Mouse (Mus musculus) cortical plate, adult 2 months (tissue): Measurements from ENCODE around the gene RPS10-NUDT3. TPM values are rescaled to one million over a fixed set of nuclear protein-coding genes. Genes with fewer than 3 reads are reported as not detected.

Source experiments
- H3K27ac ChIP-seq: fragments of 200-500 bp; 2 replicates; pipeline ENCODE4 v1.5.1; 2012; ENCODE audit warnings: low read length, control low read depth, inconsistent platforms; ENCODE audit not compliant: insufficient read depth
- H3K4me1 ChIP-seq: fragments of 200-500 bp; 2 replicates; pipeline ENCODE4 v1.6.1; 2011; ENCODE audit warnings: low read length; ENCODE audit not compliant: control insufficient read depth, insufficient read depth
- H3K4me3 ChIP-seq: fragments of 200-500 bp; 2 replicates; pipeline ENCODE4 v1.5.1; 2011; ENCODE audit warnings: mild to moderate bottlenecking, low read length, control low read depth; ENCODE audit not compliant: insufficient read depth
- CTCF ChIP-seq: fragments of 200-500 bp; IDR thresholded peaks from 2 replicates; pipeline ENCODE4 v1.5.1; 2011; ENCODE audit warnings: mild to moderate bottlenecking, control low read depth, low read length; ENCODE audit not compliant: insufficient read depth; ENCODE audit errors: extremely low read depth
- POLR2A ChIP-seq: fragments of 200-500 bp; IDR thresholded peaks from 2 replicates; pipeline ENCODE4 v1.6.1; 2011; ENCODE audit warnings: mild to moderate bottlenecking, low read length, control low read depth; ENCODE audit not compliant: insufficient read depth; ENCODE audit errors: extremely low read depth
- polyA plus RNA-seq: library from polyadenylated mRNA; depleted of rRNA; stranded (reverse); fragments of >200 nt; gene quantifications from 2 replicates; pipeline ENCODE4 v1.2.3, GENCODE M21; 2012

Gene RPS10-NUDT3
- polyA plus RNA-seq, 1 experiment: 0.15 TPM

GRCm38 (mm10) chr17:27613016-27613415 is 22.0 kb downstream of the RPS10-NUDT3 start:
- TF ChIP-seq POLR2A (no peak), CTCF (no peak)
- H3K27ac ChIP-seq: no peak overlapping the region
- peaks cover 24% of the 10 kb centered on the region for H3K4me1 ChIP-seq
- H3K4me3 ChIP-seq: no peak overlapping the region

- Histone ChIP-seq H3K4me3 (no peak overlapping the region), H3K4me1 (peaks cover 24% of the 10 kb centered on the region), H3K27ac (peak overlapping the region; percentile 62; the same call in 1 of the 2 replicates)
- TF ChIP-seq POLR2A (no peak), CTCF (no peak)
Observed at GRCm38 (mm10) chr17:27611994-27612393, 23.0 kb downstream of the RPS10-NUDT3 start.

GRCm38 (mm10) chr17:27611519-27611884 is 23.5 kb downstream of the RPS10-NUDT3 start:
- Histone ChIP-seq H3K4me1 (peaks cover 24% of the 10 kb centered on the region), H3K4me3 (no peak overlapping the region), H3K27ac (peak overlapping the region; percentile 62)
- TF ChIP-seq CTCF (no peak), POLR2A (no peak)

- H3K4me1 ChIP-seq: peaks cover 24% of the 10 kb centered on the region
Observed at GRCm38 (mm10) chr17:27610679-27611518, 24.1 kb downstream of the RPS10-NUDT3 start.

GRCm38 (mm10) chr17:27609576-27609975 is 25.4 kb downstream of the RPS10-NUDT3 start:
- Histone ChIP-seq H3K27ac (peak overlapping the region; percentile 70; the same call in 1 of the 2 replicates), H3K4me1 (peaks cover 22% of the 10 kb centered on the region), H3K4me3 (no peak overlapping the region)
- TF ChIP-seq POLR2A (no peak), CTCF (no peak)

More at GRCm38 (mm10) chr17:27610679-27611518, 24.1 kb downstream of the RPS10-NUDT3 start:
- Histone ChIP-seq H3K27ac (peak overlapping the region; percentile 62), H3K4me3 (no peak overlapping the region)
- TF ChIP-seq POLR2A: peak; percentile 57; the same call in 1 of the 2 replicates
- TF ChIP-seq CTCF: no peak

- TF ChIP-seq POLR2A (no peak), CTCF (no peak)
- Histone ChIP-seq H3K4me1 (peaks cover 22% of the 10 kb centered on the region), H3K4me3 (no peak overlapping the region), H3K27ac (no peak overlapping the region)
Observed at GRCm38 (mm10) chr17:27603522-27604234, 31.3 kb downstream of the RPS10-NUDT3 start.

- no peak overlapping the region for H3K4me3 ChIP-seq
- peaks cover 23% of the 10 kb centered on the region for H3K4me1 ChIP-seq
- TF ChIP-seq POLR2A (no peak), CTCF (no peak)
- H3K27ac ChIP-seq: no peak overlapping the region
Observed at GRCm38 (mm10) chr17:27603036-27603435, 32.0 kb downstream of the RPS10-NUDT3 start.

GRCm38 (mm10) chr17:27600869-27601268 is 34.2 kb downstream of the RPS10-NUDT3 start:
- peaks cover 26% of the 10 kb centered on the region for H3K4me1 ChIP-seq
- no peak overlapping the region for H3K4me3 ChIP-seq
- TF ChIP-seq CTCF (no peak), POLR2A (no peak)
- no peak overlapping the region for H3K27ac ChIP-seq

- TF ChIP-seq POLR2A: no peak
- no peak for TF ChIP-seq CTCF
- H3K4me1 ChIP-seq: peaks cover 28% of the 10 kb centered on the region
- no peak overlapping the region for H3K27ac ChIP-seq
- no peak overlapping the region for H3K4me3 ChIP-seq
Observed at GRCm38 (mm10) chr17:27600286-27600685, 34.7 kb downstream of the RPS10-NUDT3 start.
